Mouse (Mus musculus) heart, postnatal 0 days (tissue): Measurements from ENCODE around the gene Arhgef12.

Experiments used
- CTCF ChIP-seq: IDR thresholded peaks from 2 replicates; pipeline ENCODE4 v1.5.1; 2016; ENCODE audit warnings: antibody characterized with exemption, control low read depth, low read depth
- EP300 ChIP-seq: IDR thresholded peaks from 2 replicates; pipeline ENCODE4 v1.6.1; 2016; ENCODE audit warnings: antibody characterized with exemption, low read depth

DNA sequence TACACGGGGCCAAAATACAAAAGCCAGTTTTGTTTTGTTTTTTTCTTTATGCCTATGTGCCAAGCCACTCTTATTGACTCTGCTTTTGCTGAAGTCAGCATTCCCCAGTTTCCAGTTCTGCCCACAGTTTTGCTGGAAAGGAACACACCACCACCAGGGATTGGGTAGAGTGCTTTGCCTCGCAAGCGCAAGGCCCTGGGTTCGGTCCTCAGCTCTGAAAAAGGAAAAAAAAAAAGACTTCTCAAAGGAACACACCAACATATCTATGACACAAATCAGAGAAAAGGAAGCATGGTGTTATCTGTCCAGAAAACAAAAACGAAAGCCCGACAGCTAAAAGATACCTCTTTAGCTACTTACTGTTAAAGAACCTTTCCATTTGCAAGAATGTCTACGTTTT, 2.1 kb upstream of the Arhgef12 start:
- no peak for TF ChIP-seq CTCF
- TF ChIP-seq EP300, result no peak
